ENCODE assay signal across 25 mouse cellular contexts in the genomic region with DNA sequence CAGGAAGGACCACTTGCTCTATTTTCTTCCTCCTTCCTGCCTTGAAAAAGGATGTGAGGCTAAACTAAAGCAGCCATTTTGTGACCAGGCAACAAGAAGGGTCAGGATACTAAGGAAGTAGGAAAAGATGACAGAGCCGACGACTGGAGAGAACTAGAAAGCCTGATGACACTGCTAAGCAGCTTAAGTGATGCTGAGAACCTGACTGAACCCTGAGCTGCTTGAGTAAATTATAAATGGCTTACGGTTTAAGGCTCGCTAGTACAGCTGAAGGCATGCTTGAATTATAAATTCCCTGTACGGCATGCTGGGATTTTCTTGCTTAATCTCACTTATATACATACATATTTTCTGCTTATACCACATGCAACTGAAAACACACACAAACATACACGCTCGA. TPM values are rescaled to one million over a fixed set of nuclear protein-coding genes. Genes with fewer than 3 reads are reported as not detected.
DNase-seq lines count a peak whose midpoint lies in the region; ATAC-seq and TF ChIP-seq lines count a peak whose summit lies in the region.
"Had no signal": no experiment of that assay in that cellular context is flagged by ENCODE, and none has a peak within 500 bp of the region (broad histone marks: within the 10 kb centered on the region; RNA-seq: fewer than 3 reads in every experiment).

No protein-coding gene starts in this region.

- no peak overlapping the region for H3K4me2 ChIP-seq in liver, embryonic 11.5 days
- H3K4me2 ChIP-seq in liver, postnatal 0 days (ENCODE audit: low read depth, low read length) = no peak overlapping the region
- H3K4me2 ChIP-seq: embryonic facial prominence, embryonic 12.5 days; embryonic facial prominence, embryonic 15.5 days; heart, embryonic 11.5 days; hindbrain, embryonic 13.5 days had no signal

- no peak overlapping the region for H3K9ac ChIP-seq in liver, embryonic 11.5 days (ENCODE audit: low read depth, low read length)
- H3K9ac ChIP-seq in liver, postnatal 0 days (replicated peaks) = no peak overlapping the region
- H3K9ac ChIP-seq: embryonic facial prominence, embryonic 12.5 days; embryonic facial prominence, embryonic 15.5 days; forebrain, postnatal 0 days; hindbrain, embryonic 13.5 days had no signal

- no peak for ATAC-seq in liver, embryonic 11.5 days (replicated peaks; ENCODE audit: low FRiP score)
- ATAC-seq in liver, postnatal 0 days = no peak
- no peak for ATAC-seq in megakaryocyte progenitor cell, adult 5-6 weeks (replicated peaks; ENCODE audit: poor library complexity)
- ATAC-seq: forebrain, embryonic 14.5 days; forebrain, postnatal 0 days; Patski had no signal

- TF ChIP-seq CTCF in liver, postnatal 0 days (IDR thresholded peaks at IDR 0.05; ENCODE audit: low read depth) = no peak

- H3K9me3 ChIP-seq in liver, embryonic 11.5 days (ENCODE audit: control insufficient read depth, low read length) = no peaks in the 10 kb centered on the region
- H3K9me3 ChIP-seq in liver, postnatal 0 days (ENCODE audit: low read length) = no peaks in the 10 kb centered on the region
- H3K9me3 ChIP-seq: embryonic facial prominence, embryonic 12.5 days; embryonic facial prominence, embryonic 15.5 days; G1E; hindbrain, embryonic 10.5 days; hindbrain, embryonic 13.5 days had no signal

- WGBS in liver, embryonic 11.5 days = 90% methylated on average over 7 of the region's 7 CpGs
- 89% methylated on average over 7 of the region's 7 CpGs for WGBS in liver, postnatal 0 days (ENCODE audit: insufficient replicate concordance)

- H3K4me3 ChIP-seq in liver, embryonic 11.5 days (ENCODE audit: low read depth, low read length) = no peak overlapping the region
- no peak overlapping the region for H3K4me3 ChIP-seq in liver, postnatal 0 days (ENCODE audit: low read depth, low read length)
- H3K4me3 ChIP-seq: embryonic facial prominence, embryonic 12.5 days; embryonic facial prominence, embryonic 15.5 days; gastrocnemius, adult 2 months; hindbrain, embryonic 10.5 days; hindbrain, embryonic 13.5 days had no signal

- peaks cover 14% of the 10 kb centered on the region for H3K4me1 ChIP-seq in liver, embryonic 11.5 days (replicated peaks; ENCODE audit: control insufficient read depth, insufficient read depth, low read length)
- peaks cover 7% of the 10 kb centered on the region for H3K4me1 ChIP-seq in liver, postnatal 0 days (ENCODE audit: insufficient read depth)
- H3K4me1 ChIP-seq: embryonic facial prominence, embryonic 12.5 days; embryonic facial prominence, embryonic 15.5 days; hindbrain, embryonic 13.5 days had no signal

- no peak overlapping the region for H3K27ac ChIP-seq in liver, embryonic 11.5 days (ENCODE audit: low read depth, low read length)
- no peak overlapping the region for H3K27ac ChIP-seq in liver, postnatal 0 days (ENCODE audit: low read depth)
- H3K27ac ChIP-seq: embryonic facial prominence, embryonic 12.5 days; embryonic facial prominence, embryonic 15.5 days; hindbrain, embryonic 10.5 days; hindbrain, embryonic 13.5 days had no signal

- TF ChIP-seq EP300 in liver, postnatal 0 days (IDR thresholded peaks at IDR 0.05; ENCODE audit: low read depth) = no peak

- DNase-seq in liver, embryonic 11.5 days (ENCODE audit: low spot score) = peak; percentile 11
- DNase-seq in liver, postnatal 0 days = no peak
- DNase-seq in ES-CJ7 (ENCODE audit: low read depth, low spot score) = peak; percentile 15
- DNase-seq in retina, adult 2 months (ENCODE audit: low read depth, low spot score) = peak; percentile 66
- peak; percentile 72 for DNase-seq in retina, postnatal 7 days (ENCODE audit: low read depth, low spot score)
- no peak for DNase-seq in left cerebral cortex, adult 11 months (ENCODE audit: low spot score)
- DNase-seq: adrenal gland, postnatal 14 days; cerebellum, adult 11 months; cerebellum, adult 2 months; cerebellum, adult 9-11 months; cerebellum, postnatal 25 days; forebrain, postnatal 0 days; gastrocnemius, adult 2 months; gastrocnemius, postnatal 14 days; heart, adult 11 months; heart, postnatal 36 days had no signal

- no peaks in the 10 kb centered on the region for H3K27me3 ChIP-seq in liver, embryonic 11.5 days (replicated peaks; ENCODE audit: control insufficient read depth, insufficient read depth, low read length)
- H3K27me3 ChIP-seq in liver, postnatal 0 days (ENCODE audit: insufficient read depth, low read length) = no peaks in the 10 kb centered on the region
- H3K27me3 ChIP-seq: embryonic facial prominence, embryonic 12.5 days; embryonic facial prominence, embryonic 15.5 days; hindbrain, embryonic 13.5 days; Patski had no signal

- H3K36me3 ChIP-seq in liver, embryonic 11.5 days (ENCODE audit: control insufficient read depth, insufficient read depth, low read length) = no peaks in the 10 kb centered on the region
- H3K36me3 ChIP-seq in liver, postnatal 0 days (replicated peaks; ENCODE audit: insufficient read depth, low read length) = no peaks in the 10 kb centered on the region
- H3K36me3 ChIP-seq: embryonic facial prominence, embryonic 12.5 days; embryonic facial prominence, embryonic 15.5 days; hindbrain, embryonic 13.5 days had no signal

RNA-seq across cellular contexts. Expression of gene Dusp16, which starts 9.5 kb away (rescaled TPM):
- polyA plus RNA-seq in liver, embryonic 11.5 days (2014; fragmentation: Nextera tagmentation; extraction: Ambion mirVana) = 7.9 and 10.1 TPM in 2 replicates
- polyA plus RNA-seq in liver, postnatal 0 days (2015; fragmentation: Nextera tagmentation; extraction: Ambion mirVana) = 4.5 and 5.3 TPM in 2 replicates
- total RNA-seq in megakaryocyte progenitor cell, adult 5-6 weeks (2015) = 0.95 and 2.6 TPM in 2 replicates
- 0.33 and 2.5 TPM in 2 replicates for total RNA-seq in megakaryocyte progenitor cell, adult 5-6 weeks (2017)

RNA-seq across cellular contexts. Expression of gene Crebl2, which starts 47.1 kb away (rescaled TPM):
- polyA plus RNA-seq in liver, embryonic 11.5 days (2014; fragmentation: Nextera tagmentation; extraction: Ambion mirVana) = 1.3 and 1.5 TPM in 2 replicates
- 6.3 and 6.6 TPM in 2 replicates for polyA plus RNA-seq in liver, postnatal 0 days (2015; fragmentation: Nextera tagmentation; extraction: Ambion mirVana)
- total RNA-seq in megakaryocyte progenitor cell, adult 5-6 weeks (2015) = 2.0 and 4.5 TPM in 2 replicates
- total RNA-seq in megakaryocyte progenitor cell, adult 5-6 weeks (2017) = 2.5 and 4.1 TPM in 2 replicates

Comparison
In these comparisons a context has a peak if more than half of its experiments do, and no peak if none do; other contexts are left out.
1. DNase-seq: peak in liver, embryonic 11.5 days (single experiment), ES-CJ7 (single experiment), retina, adult 2 months (single experiment) and retina, postnatal 7 days (single experiment); none in liver, postnatal 0 days (single experiment) and left cerebral cortex, adult 11 months (single experiment).